Mouse (Mus musculus) left cerebral cortex, adult 9 months (tissue): ENCODE data around the gene Gm9376.

ENCODE experiments used
- DNase-seq, 2 experiments: peaks; one replicate each; pipeline ENCODE4 v3.0.0; 2022; ENCODE audit warnings: low spot score in 2 of 2

The Gm9376 gene

DNA sequence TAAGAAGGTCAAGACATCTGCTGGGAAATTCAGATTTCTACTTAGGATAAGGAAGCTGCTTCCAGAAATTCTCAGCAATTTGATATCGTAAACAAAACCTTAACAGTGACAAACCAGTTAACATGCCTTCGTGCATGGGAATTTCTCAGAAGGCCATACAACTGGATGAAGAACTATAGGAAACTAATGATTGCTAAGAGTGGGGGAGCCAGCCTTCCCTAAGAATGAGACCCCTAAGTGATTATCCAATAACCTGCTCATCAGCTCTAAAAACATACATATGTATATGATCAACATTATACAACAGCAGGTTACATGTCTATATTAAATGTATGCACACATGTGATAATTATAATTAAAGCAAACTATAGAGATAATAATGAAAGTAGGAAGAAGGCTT lies at the start of gene Gm9376:
TSS of gene Gm9376 (plus strand) at position 301 of the 400 bp plus-strand sequence.
- no peak for DNase-seq

DNA sequence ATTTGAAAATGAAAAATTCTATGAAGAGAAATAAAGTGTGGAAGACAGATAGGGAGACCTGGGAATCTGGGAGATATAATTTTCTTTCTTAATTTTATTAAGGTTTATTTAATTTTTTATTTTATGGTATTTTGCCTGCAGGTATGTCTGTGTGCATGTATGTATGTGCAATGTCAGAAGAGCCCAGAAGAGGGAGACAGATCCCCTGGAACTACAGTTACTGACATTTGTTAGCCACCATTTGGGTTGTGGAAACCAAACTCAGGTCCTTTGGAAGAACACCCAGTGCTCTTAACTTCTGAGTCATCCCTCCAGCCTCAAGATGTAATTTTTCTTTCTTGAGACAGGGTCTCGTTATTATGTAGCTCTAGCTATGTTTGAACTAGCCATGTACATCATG lies 45.9 kb upstream of the Gm9376 start:
- no peak for DNase-seq

- DNase-seq: no peak
These were observed 41.6 kb upstream of the Gm9376 start for GRCm38 (mm10) chr14:118225061-118225743.

DNA sequence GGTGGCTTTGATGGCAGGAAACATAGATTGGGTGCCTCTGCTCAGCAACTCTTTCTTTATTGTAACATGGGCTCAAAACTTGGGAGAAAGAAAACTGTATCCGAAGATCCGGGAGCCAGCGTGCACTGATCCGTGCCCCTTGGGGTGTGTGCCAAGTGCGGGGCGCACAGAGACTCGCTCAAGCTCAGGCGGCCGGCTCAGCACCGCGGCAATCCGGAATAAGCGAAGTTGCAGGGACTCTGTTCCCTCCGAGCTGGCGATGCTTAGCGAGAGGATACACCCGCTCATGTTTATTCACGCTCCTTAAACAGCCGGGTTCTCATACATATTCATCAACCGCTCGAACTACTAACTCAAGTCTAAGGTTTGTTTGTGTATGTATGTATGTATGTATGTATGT lies 40.8 kb upstream of the Gm9376 start:
- no peak for DNase-seq

GRCm38 (mm10) chr14:118226471-118227155 lies 40.1 kb upstream of the Gm9376 start:
- no peak for DNase-seq

- DNase-seq: no peak
These were observed 34.3 kb upstream of the Gm9376 start for GRCm38 (mm10) chr14:118232381-118232970.

DNA sequence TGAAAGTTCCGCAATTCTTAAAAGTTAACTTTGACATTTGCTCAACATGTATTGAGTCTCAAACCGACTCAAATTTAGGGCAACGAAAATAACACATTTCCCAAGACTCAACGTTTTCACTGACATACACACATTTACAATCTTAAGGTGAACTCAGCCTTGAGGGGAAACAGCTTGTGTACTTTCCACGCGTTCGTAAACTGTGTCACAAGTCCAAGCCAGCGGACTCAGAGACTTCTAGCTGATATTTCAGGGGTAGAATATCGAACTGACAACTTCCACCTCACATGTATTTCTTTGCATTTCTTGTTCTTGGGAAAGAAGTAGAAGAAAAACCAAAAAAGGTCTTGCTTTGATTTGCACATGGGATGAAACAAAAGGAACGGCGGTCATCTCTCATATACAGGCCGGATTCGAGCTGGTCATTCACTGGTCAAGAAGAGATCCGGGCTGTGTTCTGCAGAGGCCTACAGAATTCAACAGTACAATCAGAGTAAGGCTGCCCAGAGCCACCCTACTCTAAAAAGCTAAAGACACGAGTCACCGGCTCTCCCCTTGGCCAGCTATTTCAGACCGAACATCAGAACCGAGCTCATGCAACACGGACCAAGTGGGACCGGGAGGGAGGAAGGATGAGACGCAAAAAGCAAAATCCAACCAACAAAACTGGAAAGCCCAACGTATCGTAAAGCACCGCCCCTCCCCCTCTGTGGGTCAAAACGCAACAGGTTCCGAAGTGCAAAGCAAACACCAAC lies 32.8 kb upstream of the Gm9376 start:
- no peak for DNase-seq

DNA sequence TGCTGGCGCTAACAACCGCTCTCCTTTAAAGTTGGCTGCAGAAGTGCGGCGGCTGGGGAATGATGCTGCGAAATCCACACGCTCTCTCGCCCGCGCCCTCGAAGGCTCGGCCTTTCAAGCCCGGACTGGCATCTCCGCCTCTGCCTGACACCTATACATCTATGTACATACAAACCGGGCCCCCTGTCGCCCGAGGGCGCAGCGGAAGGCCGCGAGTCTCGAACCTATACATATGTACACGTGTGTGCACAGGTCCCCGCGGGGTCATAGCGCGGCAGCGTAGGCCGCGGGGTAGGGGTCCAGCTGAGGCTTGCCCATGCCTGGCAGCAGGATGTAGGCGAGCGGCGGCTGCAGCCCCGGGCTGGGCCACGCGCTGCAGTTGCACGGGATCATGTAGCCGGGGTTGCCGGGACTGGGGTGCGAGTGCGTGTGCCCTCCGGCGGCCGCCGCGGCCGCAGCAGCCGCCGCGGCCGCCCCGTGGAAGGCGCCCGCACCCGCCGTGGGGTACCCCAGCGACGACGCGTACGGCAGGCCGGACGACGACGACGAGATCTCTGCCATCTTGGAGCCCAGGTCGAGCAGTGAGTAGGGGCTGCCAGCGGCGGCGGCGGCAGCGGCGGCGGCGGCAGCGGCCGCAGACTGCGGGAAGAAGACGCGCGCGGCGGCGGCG lies 32.1 kb upstream of the Gm9376 start:
- DNase-seq: no peak

GRCm38 (mm10) chr14:118235361-118235972 lies 31.3 kb upstream of the Gm9376 start:
- DNase-seq: no peak

- DNase-seq: peak in 1 of 2 experiments; percentile 14
These were observed 30.5 kb upstream of the Gm9376 start for GRCm38 (mm10) chr14:118235973-118236885.

DNA sequence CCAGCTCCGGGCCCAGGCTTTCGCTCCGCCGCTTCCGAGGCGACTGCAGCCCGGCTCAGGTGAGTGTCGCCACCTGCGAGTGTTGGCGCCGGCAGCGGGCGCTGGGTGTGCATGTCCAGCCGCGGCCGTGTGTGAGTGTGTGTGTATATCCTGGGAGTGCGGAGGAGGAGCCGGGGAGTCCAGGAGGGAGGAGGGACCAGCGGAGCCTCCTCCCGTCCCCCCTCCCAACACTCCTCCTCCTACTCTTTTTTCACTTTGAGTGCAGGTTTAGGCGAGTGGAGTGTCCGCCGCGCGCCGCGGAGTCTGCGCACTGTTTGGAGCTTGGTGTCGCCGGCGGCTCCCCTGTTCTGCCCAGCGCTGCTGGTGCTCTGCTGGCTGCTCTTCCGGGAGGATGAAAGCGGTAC lies 29.9 kb upstream of the Gm9376 start, which contains the start of gene Sox21:
TSS of gene Sox21 (minus strand) at position 145 of the 404 bp plus-strand sequence.
- DNase-seq: peak in 1 of 2 experiments; percentile 36

DNA sequence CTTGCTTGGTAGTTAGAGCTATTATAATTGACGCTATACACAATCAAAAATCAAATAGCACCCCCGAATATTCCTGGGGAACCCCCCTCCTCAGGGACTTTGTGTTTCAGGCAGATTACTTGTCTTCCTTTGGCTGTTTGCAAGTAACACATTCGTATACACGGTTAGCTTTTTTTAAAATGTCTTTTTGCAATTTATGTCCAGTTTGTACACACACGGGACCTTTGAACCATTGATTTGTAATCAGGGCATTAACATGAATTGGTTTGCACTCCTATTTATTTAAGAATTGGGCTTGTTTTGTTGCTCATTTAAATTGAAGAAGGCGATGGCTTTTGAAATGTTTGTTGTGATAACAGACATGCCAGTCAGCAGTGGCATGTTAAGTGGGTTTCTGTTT lies 29.0 kb upstream of the Gm9376 start:
- DNase-seq: no peak

DNA sequence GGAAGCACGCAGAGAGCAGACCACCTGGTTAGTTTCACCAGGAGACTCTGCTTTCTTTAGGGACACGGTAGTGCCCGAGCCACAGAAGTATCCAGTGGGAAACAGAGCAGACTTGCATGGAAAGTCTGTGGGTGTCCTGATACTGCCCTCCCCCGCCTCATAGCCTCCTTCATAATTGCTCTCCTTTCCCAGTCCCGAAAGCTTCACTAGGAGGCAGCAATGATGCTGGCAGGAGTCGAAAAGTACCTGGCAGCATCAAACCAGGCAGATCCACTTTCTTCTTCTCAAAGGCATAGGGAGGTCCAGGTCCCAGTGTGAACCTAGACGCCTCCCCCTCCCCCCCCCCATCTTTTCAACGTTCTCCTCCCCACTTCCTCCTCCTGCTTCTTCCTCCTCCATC lies 27.4 kb upstream of the Gm9376 start:
- DNase-seq: no peak

GRCm38 (mm10) chr14:118241416-118241815 lies 25.3 kb upstream of the Gm9376 start:
- DNase-seq: no peak

GRCm38 (mm10) chr14:118253381-118253780 lies 13.4 kb upstream of the Gm9376 start:
- no peak for DNase-seq

DNA sequence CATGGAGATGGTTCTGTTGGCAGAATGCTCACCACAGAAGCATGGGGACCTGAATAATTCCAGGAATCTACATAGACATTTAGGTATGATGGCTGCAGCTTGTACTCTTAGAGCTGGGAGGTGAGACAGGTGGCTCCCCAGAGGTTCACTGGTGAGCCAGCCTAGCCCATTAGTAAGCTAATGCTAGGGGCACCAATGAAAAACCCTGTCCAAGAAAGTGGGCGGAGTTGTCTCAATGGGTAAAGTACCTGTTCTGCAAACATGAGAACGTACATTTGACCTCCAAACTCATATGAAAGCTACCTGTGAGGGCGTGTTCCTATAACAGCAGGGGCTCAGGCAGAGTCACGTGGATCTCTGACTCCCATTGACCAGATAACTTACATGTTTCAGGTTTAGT lies 2.1 kb downstream of the Gm9376 start:
- DNase-seq: no peak

DNA sequence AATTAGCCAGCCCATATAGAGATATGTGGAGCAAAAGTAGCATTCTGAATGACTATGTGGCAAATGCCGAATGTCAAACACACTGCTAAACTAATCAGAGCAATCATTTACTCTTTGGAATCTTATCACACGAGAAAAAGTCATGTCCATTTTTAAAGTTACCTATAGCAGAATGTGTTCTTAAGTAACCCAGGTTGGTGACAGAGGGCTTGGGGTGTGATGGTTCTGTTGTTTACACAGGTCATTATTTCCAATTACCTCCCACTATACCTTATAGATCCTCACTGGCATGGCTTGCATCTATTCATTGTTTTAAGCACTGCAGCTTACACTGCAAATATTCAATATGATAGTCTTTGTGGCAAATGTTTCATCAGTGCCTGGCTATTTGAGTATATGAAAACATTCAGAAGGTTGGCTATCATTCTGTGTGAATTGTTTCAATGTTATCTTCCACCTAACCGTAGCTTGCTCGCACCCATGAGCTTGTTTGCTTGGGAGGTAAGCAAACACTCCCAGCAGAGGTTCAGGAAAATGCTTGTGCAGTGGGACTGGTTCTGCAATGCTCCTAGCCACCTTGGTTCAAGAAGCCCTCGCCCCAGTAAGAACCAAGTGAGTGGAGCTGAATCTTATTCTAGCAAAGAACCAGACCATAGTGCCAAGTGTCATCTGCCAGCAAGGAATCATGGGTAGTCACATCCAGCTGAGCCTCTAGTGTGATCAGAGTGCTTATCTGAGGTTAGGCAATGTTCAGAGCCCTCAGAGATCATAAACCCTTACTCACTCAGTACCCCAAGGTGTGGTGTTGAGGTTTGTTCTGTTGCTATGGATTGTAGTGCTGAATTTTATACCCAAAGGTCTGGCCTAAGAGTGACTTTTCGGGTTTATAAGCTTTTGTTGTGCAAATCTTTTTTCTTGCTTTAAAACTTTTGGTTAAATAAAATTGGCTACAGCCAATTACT lies 6.1 kb downstream of the Gm9376 start:
- DNase-seq: no peak

DNA sequence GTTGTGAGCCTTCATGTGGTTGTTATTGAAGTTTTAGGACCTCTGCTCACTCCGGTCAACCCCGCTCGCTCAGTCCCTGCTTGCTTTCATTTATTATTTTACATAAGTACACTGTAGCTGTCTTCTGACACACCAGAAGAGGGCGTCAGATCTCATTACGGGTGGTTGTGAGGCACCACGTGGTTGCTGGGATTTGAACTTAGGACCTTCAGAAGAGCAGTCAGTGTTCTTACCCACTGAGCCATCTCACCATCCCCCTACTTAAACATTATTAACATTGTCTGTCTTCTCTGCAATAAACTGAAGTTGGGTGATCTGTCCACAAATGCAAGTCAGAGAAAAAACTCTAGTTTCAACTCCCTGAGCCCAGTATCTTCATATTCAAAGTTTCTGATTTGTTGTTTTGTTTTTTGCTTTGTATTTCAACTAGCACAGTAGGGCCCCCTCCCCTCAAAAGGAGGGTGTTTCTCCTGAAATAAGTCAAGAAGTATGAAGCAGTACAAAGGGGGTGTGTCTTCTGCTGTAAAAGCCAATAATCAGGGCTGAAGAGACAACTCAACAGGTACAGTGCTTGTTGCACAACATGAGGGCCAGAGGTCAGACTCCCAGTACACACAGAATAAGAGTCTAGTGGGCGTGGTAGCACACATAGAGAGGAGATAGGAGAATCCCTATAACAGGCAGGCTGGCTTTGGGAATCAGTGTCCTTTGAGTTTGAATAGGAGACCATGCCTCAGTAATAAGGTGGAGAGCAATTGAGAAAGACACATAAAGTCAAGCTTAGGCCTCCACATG lies 11.1 kb downstream of the Gm9376 start:
- no peak for DNase-seq
